Mouse (Mus musculus) thymus, postnatal 36 days (tissue): ENCODE data around the gene BC030867.

Experiments
- DNase-seq, 2 experiments: peaks; one replicate each; pipeline ENCODE4 v3.0.0; 2022; ENCODE audit warnings: mixed read lengths in 2 of 2

BC030867 gene

DNA sequence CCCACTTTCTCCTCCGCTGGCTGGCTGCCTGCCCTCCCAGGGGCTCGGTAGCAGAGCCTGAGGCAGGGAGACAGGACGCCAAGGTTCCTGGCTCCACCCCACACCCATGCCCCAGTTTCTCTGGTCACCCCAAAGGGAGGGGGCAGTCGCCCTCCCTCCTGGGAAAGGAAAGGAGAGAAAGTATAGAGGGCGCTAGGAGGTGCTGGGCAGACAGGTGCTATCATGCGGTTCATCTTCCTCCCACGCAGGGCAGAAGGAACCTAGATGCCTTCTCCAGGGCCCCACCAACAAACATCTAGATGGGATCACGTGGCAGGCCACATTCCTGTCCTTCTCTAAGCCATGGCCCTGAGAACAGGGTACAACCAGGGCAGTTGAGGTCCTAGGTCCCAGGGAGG is 26.7 kb upstream of the BC030867 start:
- no peak for DNase-seq

DNA sequence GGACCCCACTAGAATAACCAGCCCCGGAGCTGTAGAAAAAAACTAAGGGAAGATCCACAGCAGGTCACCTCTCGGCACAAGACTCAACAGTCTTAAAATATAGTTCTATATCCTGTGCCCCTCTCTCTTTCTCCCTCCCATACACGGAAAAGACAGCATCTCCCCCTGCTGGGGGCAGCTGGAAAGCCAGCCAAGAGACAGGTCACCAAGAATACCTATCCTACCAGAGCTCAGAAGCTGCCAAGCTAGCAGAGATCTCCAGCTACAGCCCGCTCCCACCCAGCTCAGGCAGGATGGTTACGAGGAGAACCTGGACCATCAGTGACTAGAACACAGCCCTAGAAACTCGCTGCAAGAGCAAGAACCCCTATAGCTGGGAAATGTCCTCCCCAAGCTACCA is 25.5 kb upstream of the BC030867 start:
- DNase-seq = peak; percentile 84 to 86

DNA sequence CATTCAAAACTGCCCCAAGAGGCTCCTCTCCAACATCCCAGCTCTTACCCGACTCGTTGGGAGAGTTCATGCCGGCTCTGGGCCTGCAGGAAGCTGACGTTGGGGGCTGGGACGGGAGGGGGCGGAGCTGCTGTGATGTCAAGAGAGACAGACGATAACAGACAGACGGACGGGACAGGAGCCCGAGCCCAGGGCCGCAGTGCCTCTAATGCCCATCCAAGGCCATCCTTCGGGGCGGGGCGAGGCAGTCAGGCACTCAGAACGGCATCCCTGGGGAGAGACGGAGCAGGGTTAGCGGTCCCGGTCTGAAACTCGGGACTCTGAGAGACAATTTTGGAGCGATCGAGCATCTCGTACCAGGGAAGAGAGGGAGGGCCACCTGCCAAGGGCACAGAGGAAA is 24.0 kb upstream of the BC030867 start:
- DNase-seq = no peak

DNA sequence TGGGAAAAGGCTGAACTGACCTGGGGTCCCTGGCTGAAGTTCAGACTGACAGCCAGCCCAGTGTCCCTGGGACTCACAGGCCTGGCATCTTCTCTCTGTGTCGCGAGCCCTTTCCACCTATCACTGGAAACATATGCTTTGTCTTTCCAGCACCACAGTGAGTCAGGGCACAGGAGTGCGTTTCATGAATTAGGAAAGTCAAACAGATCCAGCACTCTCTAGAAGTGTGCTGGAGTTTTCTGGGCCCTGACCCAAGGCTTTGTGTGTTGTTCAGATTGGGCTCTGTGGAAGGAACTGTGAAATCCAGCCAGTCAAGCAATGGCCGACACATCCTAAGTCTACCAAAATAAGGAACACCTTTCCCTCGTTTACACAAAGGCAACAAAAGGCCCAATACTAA is 23.5 kb upstream of the BC030867 start:
- no peak for DNase-seq

DNA sequence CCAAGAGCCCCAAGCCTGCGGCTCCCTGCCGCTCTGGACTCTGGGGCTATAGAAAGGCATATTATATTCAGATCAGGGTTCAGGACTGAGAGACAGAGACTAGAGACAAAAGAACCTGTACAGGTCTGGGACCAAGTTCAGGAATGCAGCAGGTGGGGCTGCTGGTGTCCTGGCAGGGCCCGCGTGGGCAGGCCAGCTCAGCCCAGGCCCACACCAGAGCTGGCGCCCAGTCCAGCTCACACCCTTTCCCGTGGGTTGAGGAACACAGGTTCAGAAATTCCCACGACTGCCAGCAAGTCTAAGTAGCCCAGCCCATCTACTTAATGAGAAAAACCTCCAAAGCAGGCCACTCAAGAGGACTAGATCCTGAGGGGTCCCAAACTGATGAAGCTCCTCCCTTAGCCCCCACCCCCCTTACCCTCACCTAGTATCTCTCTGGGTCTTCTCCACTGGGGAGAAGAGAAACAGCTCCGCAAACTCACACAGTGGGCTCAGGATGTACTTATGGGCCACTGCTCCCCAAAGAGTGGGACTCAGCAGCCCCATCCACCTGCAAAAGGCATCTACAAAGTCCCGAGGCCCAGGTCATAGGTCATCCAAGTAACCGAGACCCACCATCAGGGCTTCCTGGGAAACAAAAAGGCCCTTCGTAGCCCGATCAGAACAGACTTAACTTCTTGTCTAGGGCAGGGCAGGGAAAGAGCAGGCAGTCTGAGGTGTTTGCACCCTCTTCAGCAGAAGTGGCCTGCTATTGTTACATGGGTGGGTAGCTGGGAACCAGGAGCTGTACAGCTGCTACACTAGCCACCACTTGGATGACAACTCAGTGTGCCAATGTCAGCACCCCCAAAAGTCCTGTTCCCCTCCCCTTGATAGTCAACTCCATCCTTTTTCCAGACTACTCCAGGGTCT is 22.4 kb upstream of the BC030867 start:
- DNase-seq = no peak

DNA sequence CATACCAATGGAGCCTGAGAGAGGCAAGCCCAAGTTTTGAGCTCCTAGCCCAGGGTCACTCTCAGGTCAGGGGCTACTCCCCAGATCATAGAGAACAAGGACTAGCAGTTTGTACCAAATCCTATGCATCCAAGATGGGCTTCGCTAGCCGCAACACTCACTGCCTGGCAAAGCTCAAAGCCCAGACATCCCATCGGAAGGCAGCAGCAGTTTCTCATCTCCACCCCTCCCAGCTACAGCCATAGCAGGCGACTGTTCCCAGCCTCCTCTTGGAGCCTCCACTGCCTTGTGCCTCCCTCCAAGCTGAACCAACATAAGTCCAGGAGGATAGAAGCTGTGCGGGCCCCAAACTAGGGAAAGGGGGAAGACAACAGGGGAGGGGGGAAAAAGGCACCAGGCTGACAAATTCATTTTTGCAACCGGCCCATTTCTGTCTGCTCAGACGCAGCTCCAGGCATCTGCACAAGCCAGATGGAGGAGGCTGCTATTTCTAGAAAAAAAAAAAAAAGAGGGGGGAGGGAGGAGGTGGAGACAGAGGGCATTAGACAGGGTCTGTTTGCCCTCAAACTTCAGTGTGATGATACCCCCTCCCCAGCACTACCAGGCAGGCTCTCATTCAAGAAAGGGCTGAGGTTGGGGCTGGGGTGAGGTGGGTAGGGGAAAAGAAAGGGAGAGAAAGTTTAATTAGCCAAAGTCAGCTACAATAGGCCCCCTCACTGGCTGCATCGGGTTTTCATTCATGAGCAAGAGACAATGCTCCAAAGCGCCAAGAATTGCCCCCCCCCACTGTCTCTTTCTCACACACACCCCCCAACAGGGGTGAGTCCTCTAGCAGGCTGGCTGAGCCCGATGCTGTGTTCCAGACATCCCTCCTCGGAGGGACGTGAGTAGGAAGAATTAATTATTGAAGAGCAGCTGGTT is 21.2 kb upstream of the BC030867 start:
- DNase-seq = no peak

DNA sequence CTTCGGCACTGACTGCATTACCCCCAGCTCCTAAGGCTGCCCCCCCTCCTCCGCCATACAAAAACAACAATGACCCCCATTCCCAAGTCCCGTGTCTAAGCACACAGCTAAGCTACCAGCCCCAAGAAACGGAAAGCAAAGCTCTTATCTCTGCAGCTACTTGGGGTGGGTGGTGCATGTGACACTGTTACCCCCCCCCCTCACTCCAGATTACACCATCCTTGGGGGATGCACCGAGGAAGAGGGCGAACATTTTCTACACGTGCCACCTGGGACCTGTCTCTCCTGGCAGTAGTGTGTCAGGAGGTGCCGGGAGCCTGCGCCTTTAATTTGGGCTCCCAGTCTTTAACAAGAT is 20.5 kb upstream of the BC030867 start:
- DNase-seq = no peak

DNA sequence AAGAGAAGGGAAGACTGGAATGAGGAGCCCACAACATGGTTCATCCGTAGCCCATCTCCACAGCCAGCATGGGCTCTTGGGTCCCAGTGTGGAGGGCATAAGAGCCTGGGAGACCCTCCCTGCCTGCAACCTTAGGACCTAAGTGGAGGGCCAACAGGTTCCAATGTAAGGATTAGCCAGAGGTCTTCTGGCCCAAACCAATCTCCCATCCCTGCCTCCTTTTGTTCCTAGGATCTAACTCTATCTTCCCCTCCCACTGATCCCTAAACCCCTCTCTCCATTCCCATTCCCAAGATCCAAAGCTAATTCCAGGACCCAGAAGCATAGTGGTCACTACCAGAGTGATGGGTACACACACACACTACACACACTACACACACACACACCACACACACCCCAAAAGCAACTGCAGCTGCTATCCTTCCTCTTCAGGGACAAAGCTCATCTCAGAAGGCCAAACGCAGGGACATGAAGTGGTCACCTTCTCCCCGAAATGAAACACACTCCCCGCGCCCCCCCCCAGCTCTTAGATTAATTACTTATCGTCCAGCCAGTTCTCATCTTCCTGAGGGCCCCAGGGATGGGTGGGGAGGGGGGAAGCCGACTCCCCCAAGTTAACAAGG is 19.9 kb upstream of the BC030867 start:
- DNase-seq = no peak

DNA sequence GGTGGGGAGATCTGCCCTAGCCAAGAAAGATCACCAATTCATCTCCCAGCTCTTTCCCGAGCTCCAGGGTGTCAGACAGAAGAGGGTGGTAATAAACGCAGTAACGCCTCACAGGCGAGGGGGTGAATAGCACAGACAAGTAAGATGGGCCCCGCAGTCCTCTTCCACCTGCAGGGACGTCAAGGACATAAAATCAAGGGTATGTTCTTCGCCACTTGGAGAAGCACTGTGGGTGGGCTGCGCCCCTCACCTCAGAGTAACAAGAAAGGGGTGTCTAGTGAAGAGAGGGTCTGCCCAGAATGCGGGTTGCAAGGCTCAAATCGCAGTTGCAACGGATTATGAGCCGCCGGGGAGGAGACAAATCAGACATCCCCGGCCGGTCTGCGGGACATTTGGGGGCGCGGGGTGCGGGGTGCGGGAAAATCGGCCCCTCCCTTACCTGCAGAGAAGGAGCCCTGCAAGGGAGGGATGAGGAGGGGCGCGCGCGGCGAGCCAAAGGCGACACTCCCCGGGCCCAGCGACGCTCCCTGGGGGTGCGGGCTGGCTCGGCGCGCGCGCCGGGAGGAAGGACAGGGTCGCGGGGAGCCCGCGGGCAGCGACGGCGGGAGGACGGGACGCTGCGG is 19.2 kb upstream of the BC030867 start:
- DNase-seq = no peak

DNA sequence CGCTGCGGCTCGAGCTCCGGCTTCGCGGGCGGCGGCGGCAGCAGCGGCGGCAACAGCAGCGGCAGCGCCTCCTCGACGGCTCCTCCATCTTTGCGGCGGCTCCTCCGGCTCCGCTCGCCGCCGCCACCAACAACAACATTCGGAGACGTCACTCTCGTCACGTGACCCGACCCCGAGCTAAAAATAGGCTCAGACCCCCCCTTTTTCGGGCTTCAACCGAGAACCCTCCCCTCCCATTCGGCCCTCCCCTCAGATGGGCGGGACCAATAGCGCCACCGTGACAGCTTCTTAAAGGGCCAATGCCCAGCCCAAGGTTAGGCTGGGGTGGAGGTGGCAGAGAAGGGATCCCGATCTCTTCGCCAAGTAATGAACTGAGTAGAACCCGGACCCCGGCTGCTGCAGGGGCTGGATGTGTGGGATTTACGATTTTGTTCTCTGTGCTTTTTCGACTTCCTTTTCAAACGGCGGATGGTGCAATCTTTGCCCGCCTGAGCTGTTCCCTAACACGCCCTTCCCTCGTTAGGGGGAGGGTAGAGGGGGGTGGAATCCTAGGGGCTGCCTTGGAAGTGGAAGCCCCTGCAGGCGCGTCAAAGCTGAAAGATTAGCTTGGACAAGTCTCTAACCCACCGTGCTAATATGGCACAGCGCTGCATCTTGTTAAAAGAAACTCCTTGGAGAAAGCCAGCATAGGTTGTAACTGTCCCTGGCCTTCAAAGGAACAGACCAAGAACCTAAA is 18.5 kb upstream of the BC030867 start, which contains the start of gene Hdac5:
TSS of gene Hdac5 (minus strand) at position 161 of the 736 bp plus-strand sequence.
- DNase-seq = peak; percentile 97

DNA sequence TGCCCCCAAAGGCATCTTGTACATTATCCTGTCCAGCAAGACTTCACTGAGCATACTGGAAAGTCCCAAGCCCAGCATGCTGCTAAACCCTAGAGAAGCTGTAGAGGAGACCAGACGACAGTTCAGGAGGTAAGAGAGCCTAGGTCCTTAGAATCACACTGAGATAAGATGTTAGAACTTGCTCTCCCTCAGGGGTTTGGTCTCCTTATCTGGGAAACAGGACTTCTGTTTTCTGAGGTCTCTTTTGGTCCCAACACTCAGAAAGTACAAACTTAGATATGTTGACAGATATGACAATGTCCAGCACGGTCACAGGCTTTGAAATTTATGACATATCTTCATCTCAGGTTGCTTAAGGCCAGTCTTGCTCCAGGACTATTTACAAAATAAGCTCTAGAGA is 12.7 kb upstream of the BC030867 start:
- DNase-seq = no peak

DNA sequence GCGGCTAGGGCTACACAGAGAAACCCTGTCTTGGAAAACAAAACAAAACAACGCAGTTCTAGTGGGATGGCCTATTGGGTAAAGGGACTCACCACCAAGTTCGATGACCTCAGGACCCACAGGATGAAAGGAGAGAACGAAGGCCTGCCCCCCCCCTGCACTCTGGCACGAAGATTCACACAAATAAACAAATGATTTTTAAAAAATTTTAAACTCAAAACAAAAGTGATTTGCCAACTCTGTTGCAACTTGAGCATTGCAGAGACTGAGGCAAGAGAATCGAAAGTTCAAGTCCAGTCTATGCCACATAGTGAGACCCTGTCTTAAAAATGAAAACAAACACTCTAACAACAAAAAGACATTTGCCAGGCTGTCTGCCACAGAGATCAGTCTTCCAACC is 8.0 kb upstream of the BC030867 start:
- no peak for DNase-seq

DNA sequence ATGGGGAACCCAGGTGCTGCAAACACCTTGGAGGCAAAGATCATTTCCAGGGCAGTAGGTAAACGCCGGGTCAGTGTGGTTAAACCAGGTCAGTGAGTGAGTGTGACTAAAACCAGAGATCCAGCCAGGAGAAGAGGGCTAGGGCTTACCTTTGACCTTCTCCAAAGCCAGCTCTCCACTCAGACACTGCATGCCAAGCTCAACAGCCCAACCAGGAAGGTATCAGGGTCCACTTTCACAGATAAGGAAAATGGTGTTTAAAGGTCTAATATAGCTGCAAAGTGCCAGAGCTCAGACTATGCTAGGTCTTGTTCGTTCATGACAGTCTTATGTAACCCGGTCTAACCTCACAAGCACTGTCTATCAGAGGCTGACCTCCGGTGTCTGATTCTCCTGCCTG is 7.4 kb upstream of the BC030867 start:
- no peak for DNase-seq

DNA sequence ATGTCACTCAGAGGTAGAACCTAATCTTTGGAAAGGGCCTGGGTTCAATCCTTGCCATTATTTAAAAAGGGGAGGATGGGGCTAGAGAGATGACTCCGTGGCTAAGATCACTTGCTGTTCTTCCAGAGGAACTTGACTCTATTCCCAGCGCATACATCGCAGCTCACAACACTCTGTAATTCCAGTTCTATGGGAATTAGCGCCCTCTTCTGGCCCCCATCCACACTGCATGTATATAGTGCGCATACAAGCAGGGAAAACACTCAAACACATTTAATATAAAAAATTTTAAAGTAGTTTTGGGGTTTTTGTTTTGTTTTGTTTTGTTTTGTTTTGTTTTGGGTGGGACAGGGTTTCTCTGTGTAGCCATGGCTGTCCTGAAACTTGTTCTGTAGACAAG is 6.8 kb upstream of the BC030867 start:
- no peak for DNase-seq

DNA sequence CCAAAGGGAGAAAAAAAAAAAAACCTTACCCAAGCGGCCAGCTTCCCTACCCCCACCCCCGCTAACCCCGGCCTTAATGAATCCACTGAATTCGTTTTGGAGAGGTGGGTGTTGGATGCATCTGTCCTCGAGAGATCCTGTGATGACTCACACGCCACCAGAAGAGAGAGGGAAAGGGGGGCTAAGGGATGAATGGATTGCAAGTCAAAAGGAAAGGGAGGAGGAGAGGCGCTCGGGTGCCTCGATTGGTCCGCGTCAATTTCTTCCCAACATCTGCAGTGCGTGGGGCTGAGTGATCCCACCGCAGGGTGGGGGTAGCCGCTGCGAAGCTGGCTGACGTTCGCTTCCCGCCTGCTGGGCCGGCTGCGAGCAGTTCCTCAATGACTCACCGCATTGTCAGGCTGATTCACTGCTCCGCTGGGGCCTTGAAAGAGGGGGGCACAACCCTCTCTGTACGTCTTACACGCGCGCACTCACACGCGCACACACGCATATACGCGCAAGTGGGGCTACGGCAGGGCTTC is 3.7 kb upstream of the BC030867 start:
- DNase-seq = peak in 1 of 2 experiments; percentile 17

DNA sequence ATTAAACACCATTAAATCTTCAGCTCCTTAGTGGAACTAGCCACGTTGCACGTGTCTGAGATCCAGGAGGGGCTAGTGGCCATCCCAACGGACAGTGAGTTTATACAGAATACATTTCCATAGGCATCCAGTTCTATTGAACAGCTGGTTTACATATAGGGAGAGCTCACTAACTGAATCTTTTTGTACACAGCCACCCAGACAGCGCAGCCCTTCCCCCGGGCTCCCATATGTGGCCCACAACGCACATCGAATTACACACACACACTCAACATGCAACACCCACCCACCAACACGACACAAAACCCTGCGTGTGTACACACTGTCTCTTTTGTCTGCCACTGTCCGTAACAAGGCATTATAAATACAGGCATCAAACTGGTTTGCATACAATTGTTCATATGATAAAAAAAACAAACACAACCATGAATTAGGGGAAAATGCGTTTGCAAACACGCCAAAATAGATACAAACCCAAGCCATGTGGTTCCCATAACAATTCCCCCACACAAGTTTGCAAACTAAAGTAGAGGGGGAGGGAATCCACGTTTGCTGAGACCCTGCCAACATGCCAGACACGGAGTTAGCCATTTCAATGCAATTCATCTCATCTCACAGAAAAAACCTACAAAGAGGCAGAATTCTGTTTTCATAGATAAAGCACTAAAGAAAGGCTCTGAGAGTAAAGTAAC is 3.0 kb upstream of the BC030867 start:
- DNase-seq = no peak

DNA sequence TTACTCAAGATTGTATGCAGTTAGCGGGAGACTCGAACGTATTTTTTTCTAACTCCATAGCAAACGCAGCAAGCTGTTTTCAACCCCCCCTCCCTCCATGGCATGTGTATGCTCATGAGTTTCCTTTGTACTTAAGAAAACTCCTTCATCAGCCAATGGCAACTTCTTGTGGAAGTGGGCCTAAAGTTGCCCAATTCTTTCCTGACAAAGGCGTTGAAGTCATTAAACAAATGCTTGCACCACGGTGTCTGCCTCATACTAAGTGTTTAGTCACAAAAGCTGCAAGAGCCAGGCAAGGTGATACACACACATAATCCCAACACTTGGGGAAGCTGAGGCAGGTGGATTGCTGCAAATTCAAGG is 2.4 kb upstream of the BC030867 start:
- no peak for DNase-seq

DNA sequence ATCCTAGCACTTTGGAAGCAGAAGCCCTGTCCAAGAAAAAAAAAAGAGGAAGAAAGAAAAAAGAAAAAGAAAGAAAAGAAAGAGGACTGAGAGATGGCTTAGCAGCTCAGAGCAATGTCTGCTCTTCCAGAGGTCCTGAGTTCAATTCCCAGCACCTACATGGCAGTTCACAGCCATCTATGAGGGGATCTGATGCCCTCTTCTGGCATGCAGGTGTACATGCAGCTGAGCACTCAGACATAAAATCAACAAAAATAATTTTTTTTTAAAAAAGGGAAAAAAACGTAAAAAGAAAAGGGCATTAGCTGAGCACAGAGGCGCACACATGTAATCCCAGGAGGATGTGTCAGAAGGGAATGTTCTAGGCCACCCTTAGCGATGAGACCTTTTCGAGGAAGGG is 1.8 kb upstream of the BC030867 start:
- DNase-seq = no peak

DNA sequence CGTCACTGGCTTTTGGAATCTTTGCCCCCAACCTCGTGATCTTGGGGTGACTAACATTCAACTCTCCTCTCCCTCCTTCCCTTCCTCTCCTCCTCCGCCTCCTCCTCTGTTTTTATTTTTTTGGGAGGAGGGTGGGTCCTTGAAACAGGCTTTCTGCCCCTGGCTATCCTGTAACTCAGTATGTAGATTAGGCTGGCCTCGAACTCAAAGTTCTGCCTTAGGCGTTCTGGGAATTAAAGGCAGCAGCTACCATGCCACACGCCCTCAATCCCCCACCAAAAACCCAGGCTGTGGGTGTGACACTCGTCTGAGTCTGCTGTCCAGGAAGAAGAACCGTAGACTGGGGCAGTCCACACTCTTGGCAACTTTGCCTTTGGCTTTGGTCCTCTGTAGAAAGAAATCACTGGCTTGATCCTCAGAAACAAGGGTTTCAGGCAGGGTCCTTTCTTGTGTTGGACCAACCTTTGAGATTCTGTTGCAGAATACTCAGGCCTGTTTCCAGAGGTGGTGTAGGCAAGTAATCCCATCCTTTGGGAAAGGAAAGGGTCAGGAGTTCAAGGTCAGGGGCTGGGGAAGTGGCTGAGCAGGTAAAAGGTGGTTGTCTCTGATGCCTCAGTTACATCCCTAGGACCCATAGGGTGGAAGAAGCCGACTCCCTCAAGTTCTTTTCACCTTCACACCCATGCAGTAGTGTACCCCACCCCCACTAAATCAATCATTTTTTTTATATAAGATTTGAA is 839 bp downstream of the BC030867 start:
- no peak for DNase-seq

DNA sequence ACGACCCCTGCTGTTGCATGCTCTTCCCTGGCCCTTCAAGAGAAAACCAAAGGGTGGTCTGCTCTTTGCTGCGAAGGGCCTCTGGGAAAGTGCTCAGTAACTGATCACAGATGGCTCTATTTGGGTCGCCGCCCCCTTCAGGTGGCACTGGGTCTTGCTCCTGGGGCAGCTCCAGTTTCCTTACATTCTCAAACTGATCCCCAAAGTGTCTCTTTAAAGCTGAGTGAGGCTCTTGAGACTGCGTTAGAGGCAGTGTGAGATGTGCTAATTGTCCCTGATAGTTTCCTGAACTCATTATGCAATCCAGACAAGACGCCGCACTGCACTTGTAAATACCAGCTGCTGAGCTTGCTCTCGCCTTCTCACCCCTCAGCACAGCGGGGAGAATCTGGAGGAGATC is 8.8 kb downstream of the BC030867 start:
- no peak for DNase-seq

DNA sequence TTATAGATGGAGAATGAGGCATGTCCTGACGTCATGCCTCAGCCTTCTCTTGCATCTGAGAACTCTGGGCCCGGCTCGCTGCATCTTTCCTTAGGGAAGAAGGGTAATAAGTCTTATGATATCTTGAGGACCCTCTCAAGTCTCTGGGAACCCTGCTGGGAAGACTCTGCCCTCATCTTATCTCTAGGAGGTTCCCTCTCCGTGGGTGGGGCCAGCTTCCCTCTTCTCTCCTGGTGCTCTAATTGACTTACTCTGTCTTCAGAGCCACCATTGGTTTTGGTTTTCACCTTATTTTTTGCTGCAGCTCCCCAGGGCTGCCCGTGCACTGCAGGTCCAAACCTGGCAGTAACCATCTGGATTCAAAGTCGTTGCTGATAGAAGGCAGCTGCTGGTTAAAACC is 9.4 kb downstream of the BC030867 start:
- DNase-seq = no peak
